Mouse (Mus musculus): ENCODE measurements at regions not wholly inside any gene's neighbourhood (a gene's known extent, or its start where the extent isn't known, plus 50 kb on each side); places are given as distances from the start of the nearest gene placed in this dataset.

GRCm38 (mm10) chr16:21355638-21356037 is 67.3 kb upstream of the Vps8 start:
- no peak for DNase-seq (ENCODE audit: low read depth, low spot score)
- 83% methylated on average over 1 of the region's 1 CpGs for WGBS

- 86% methylated on average over 5 of the region's 5 CpGs for WGBS
- no peak for DNase-seq (ENCODE audit: low read depth, low spot score)
Observed at GRCm38 (mm10) chr16:21357433-21357832, 65.5 kb upstream of the Vps8 start.

GRCm38 (mm10) chr16:21358313-21358920 is 64.5 kb upstream of the Vps8 start:
- DNase-seq (ENCODE audit: low read depth, low spot score) = no peak
- 48% methylated on average over 12 of the region's 12 CpGs for WGBS

- DNase-seq (ENCODE audit: low read depth, low spot score) = no peak
- WGBS = 41% methylated on average over 4 of the region's 4 CpGs
Observed at GRCm38 (mm10) chr16:21359459-21359858, 63.5 kb upstream of the Vps8 start.

- WGBS = 41% methylated on average over 2 of the region's 2 CpGs
- DNase-seq (ENCODE audit: low read depth, low spot score) = no peak
Observed at GRCm38 (mm10) chr16:21361406-21361805, 61.5 kb upstream of the Vps8 start.

GRCm38 (mm10) chr16:21362663-21363367 is 60.1 kb upstream of the Vps8 start:
- WGBS = 49% methylated on average over 12 of the region's 12 CpGs
- no peak for DNase-seq (ENCODE audit: low read depth, low spot score)

GRCm38 (mm10) chr16:21364885-21365284 is 58.0 kb upstream of the Vps8 start:
- no peak for DNase-seq (ENCODE audit: low read depth, low spot score)

GRCm38 (mm10) chr16:21367449-21367848 is 55.5 kb upstream of the Vps8 start:
- no peak for DNase-seq (ENCODE audit: low read depth, low spot score)
- WGBS = 24% methylated on average over 8 of the region's 8 CpGs

More at GRCm38 (mm10) chr16:21364885-21365284, 58.0 kb upstream of the Vps8 start:
- 51% methylated on average over 8 of the region's 8 CpGs for WGBS

- 64% methylated on average over 1 of the region's 1 CpGs for WGBS
Observed at GRCm38 (mm10) chr16:21368821-21369220, 54.1 kb upstream of the Vps8 start.

GRCm38 (mm10) chr16:21369569-21370512 is 53.1 kb upstream of the Vps8 start:
- DNase-seq (ENCODE audit: low read depth, low spot score) = no peak
- 59% methylated on average over 12 of the region's 12 CpGs for WGBS

More at GRCm38 (mm10) chr16:21368821-21369220, 54.1 kb upstream of the Vps8 start:
- no peak for DNase-seq (ENCODE audit: low read depth, low spot score)
